Mouse (Mus musculus): ENCODE measurements at regions not wholly inside any gene's neighbourhood (a gene's known extent, or its start where the extent isn't known, plus 50 kb on each side); places are given as distances from the start of the nearest gene placed in this dataset.

- in situ Hi-C loops (cut with MboI, MseI): no loop called here
Measured at GRCm38 (mm10) chr1:144318289-144318688, 69.2 kb upstream of the Rgs1 start.

GRCm38 (mm10) chr1:144317560-144317959 lies 68.5 kb upstream of the Rgs1 start:
- in situ Hi-C loops (cut with MboI, MseI): no loop called here

- in situ Hi-C loops (cut with MboI, MseI): no loop called here
Measured at GRCm38 (mm10) chr1:144316251-144316650, 67.2 kb upstream of the Rgs1 start.

- in situ Hi-C loops (cut with MboI, MseI): no loop called here
Measured at GRCm38 (mm10) chr1:144314382-144314781, 65.3 kb upstream of the Rgs1 start.

GRCm38 (mm10) chr1:144313318-144313717 lies 64.3 kb upstream of the Rgs1 start:
- in situ Hi-C loops (cut with MboI, MseI): no loop called here

- in situ Hi-C loops (cut with MboI, MseI): loop anchor here in 1 of 2 experiments (5.0 kb wide), 1 partner anchor 108 kb away; no protein-coding TSS in a partner anchor
Measured at GRCm38 (mm10) chr1:144309901-144310300, 60.9 kb upstream of the Rgs1 start.

- in situ Hi-C loops (cut with MboI, MseI): loop anchor here in 1 of 2 experiments (5.0 kb wide), 1 partner anchor 106 kb away; no protein-coding TSS in a partner anchor
Measured at GRCm38 (mm10) chr1:144308313-144308712, 59.3 kb upstream of the Rgs1 start.

- in situ Hi-C loops (cut with MboI, MseI): loop anchor here in 1 of 2 experiments (5.0 kb wide), 1 partner anchor 106 kb away; no protein-coding TSS in a partner anchor
Measured at GRCm38 (mm10) chr1:144307854-144308285, 58.8 kb upstream of the Rgs1 start.

- in situ Hi-C loops (cut with MboI, MseI): loop anchor here in 1 of 2 experiments (5.0 kb wide), 1 partner anchor 105 kb away; no protein-coding TSS in a partner anchor
Measured at GRCm38 (mm10) chr1:144307017-144307853, 58.2 kb upstream of the Rgs1 start.

GRCm38 (mm10) chr1:144306284-144306683 lies 57.2 kb upstream of the Rgs1 start:
- in situ Hi-C loops (cut with MboI, MseI): loop anchor here in 1 of 2 experiments (5.0 kb wide), 1 partner anchor 104 kb away; no protein-coding TSS in a partner anchor

GRCm38 (mm10) chr1:144300670-144301069 lies 51.6 kb upstream of the Rgs1 start:
- in situ Hi-C loops (cut with MboI, MseI): loop anchor here in 1 of 2 experiments (5.0 kb wide), 1 partner anchor 43 kb away; no protein-coding TSS in a partner anchor
